ENCODE assay signal across 8 mouse cellular contexts in genomic region chr4:95346722-95347197, GRCm38 (mm10).
DNase-seq lines count a peak whose midpoint lies in the region; ATAC-seq and TF ChIP-seq lines count a peak whose summit lies in the region.

No protein-coding gene starts in this region.

- TF ChIP-seq CTCF in brain, embryonic 14.5 days (IDR thresholded peaks at IDR 0.05; ENCODE audit: borderline replicate concordance, extremely low read depth, insufficient read depth, insufficient read length), result no peak
- TF ChIP-seq CTCF in kidney, adult 2 months (conservative IDR thresholded peaks at IDR 0.05; ENCODE audit: insufficient read depth, insufficient read length, low read depth, low read length), result no peak

- TF ChIP-seq POLR2A in brain, embryonic 14.5 days (IDR thresholded peaks at IDR 0.05; ENCODE audit: borderline replicate concordance, extremely low read depth, insufficient read depth, insufficient read length, poor library complexity, severe bottlenecking), result no peak
- no peak for TF ChIP-seq POLR2A in kidney, adult 2 months (IDR thresholded peaks at IDR 0.05; ENCODE audit: low read depth, low read length)

- H3K9ac ChIP-seq in embryonic facial prominence, embryonic 11.5 days (replicated peaks; ENCODE audit: low read length), result no peak overlapping the region

- DNase-seq in embryonic facial prominence, embryonic 11.5 days (ENCODE audit: low spot score), result peak; percentile 27
- DNase-seq in embryonic facial prominence, embryonic 10.5 days (ENCODE audit: low spot score), result no peak
- peak; percentile 94 for DNase-seq in brain, embryonic 14.5 days (ENCODE audit: low read depth)
- peak; percentile 37 for DNase-seq in kidney, adult 2 months
- DNase-seq in left cerebral cortex, postnatal 36 days (ENCODE audit: low spot score in 2 of 2), result peak; percentile 9 to 10
- DNase-seq in right cerebral cortex, postnatal 10 days (ENCODE audit: low spot score in 2 of 2), result peak; percentile 57 to 65
- no peak for DNase-seq in thymus, adult 18-20 months
- DNase-seq in spleen, postnatal 14 days (ENCODE audit: low spot score in 2 of 2), result no peak

- no peaks in the 10 kb centered on the region for H3K36me3 ChIP-seq in embryonic facial prominence, embryonic 11.5 days (replicated peaks; ENCODE audit: control insufficient read depth, insufficient read depth, low read depth, low read length)
- H3K36me3 ChIP-seq in embryonic facial prominence, embryonic 10.5 days (replicated peaks), result no peaks in the 10 kb centered on the region
- no peaks in the 10 kb centered on the region for H3K36me3 ChIP-seq in kidney, adult 2 months (ENCODE audit: control insufficient read depth, insufficient read depth, low read length)

- no peaks in the 10 kb centered on the region for H3K4me1 ChIP-seq in embryonic facial prominence, embryonic 11.5 days (ENCODE audit: control insufficient read depth, insufficient read depth, low read length)
- H3K4me1 ChIP-seq in embryonic facial prominence, embryonic 10.5 days, result no peaks in the 10 kb centered on the region
- no peaks in the 10 kb centered on the region for H3K4me1 ChIP-seq in kidney, adult 2 months (ENCODE audit: control insufficient read depth, insufficient read depth, low read length)

- WGBS in embryonic facial prominence, embryonic 11.5 days, result 44% methylated on average over 3 of the region's 3 CpGs
- WGBS in embryonic facial prominence, embryonic 10.5 days, result 72% methylated on average over 3 of the region's 3 CpGs
- 52% methylated on average over 3 of the region's 3 CpGs for WGBS in kidney, adult 2 months

- no peak overlapping the region for H3K4me3 ChIP-seq in embryonic facial prominence, embryonic 11.5 days (ENCODE audit: low read depth, low read length)
- no peak overlapping the region for H3K4me3 ChIP-seq in embryonic facial prominence, embryonic 10.5 days
- no peak overlapping the region for H3K4me3 ChIP-seq in kidney, adult 2 months (ENCODE audit: insufficient read depth, low read depth, low read length)

- no peak for ATAC-seq in embryonic facial prominence, embryonic 11.5 days (replicated peaks; ENCODE audit: insufficient number of reproducible peaks, low FRiP score, low TSS enrichment, low read depth)

- H3K4me2 ChIP-seq in embryonic facial prominence, embryonic 11.5 days (ENCODE audit: low read depth, low read length), result no peak overlapping the region

- intact Hi-C loops in left cerebral cortex, postnatal 36 days (cut with DNase I), result no loop called here

- no peaks in the 10 kb centered on the region for H3K27me3 ChIP-seq in embryonic facial prominence, embryonic 11.5 days (ENCODE audit: control insufficient read depth, insufficient read depth, low read length)
- no peaks in the 10 kb centered on the region for H3K27me3 ChIP-seq in embryonic facial prominence, embryonic 10.5 days (replicated peaks; ENCODE audit: low read depth, poor library complexity, severe bottlenecking)
- H3K27me3 ChIP-seq in kidney, adult 2 months (replicated peaks; ENCODE audit: control insufficient read depth, insufficient read depth, low read length), result no peaks in the 10 kb centered on the region

- H3K9me3 ChIP-seq in embryonic facial prominence, embryonic 11.5 days (replicated peaks; ENCODE audit: control insufficient read depth, low read length), result no peaks in the 10 kb centered on the region
- H3K9me3 ChIP-seq in embryonic facial prominence, embryonic 10.5 days, result no peaks in the 10 kb centered on the region

- H3K27ac ChIP-seq in embryonic facial prominence, embryonic 11.5 days (replicated peaks; ENCODE audit: low read depth, low read length), result no peak overlapping the region
- no peak overlapping the region for H3K27ac ChIP-seq in embryonic facial prominence, embryonic 10.5 days (replicated peaks)
- no peak overlapping the region for H3K27ac ChIP-seq in kidney, adult 2 months (ENCODE audit: insufficient read depth, low read depth, low read length)

Comparison
In these comparisons a context has a peak if more than half of its experiments do, and no peak if none do; other contexts are left out.
1. DNase-seq: peak in embryonic facial prominence, embryonic 11.5 days (single experiment), brain, embryonic 14.5 days (single experiment), kidney, adult 2 months (single experiment), left cerebral cortex, postnatal 36 days (2 of 2) and right cerebral cortex, postnatal 10 days (2 of 2); none in embryonic facial prominence, embryonic 10.5 days (single experiment), thymus, adult 18-20 months (0 of 2) and spleen, postnatal 14 days (0 of 2).